Mouse (Mus musculus) liver, embryonic 14.5 days (tissue): ENCODE data around the gene D430041D05Rik. TPM values are rescaled to one million over a fixed set of nuclear protein-coding genes. Genes with fewer than 3 reads are reported as not detected.

Source experiments
- ATAC-seq: fragments of 200-750 bp; cut with Nextera tagmentation; 2 replicates; pipeline ENCODE4 v1.8.0; 2017; ENCODE audit warnings: moderate number of reproducible peaks, mild to moderate bottlenecking, moderate library complexity; ENCODE audit not compliant: insufficient read depth
- DNase-seq, 3 experiments: peaks; one replicate each; pipeline ENCODE4 v3.0.0-alpha.2; 2012 to 2013; ENCODE audit warnings: low read depth in 3 of 3, low spot score in 3 of 3
- H3K27ac ChIP-seq: fragments of 300-500 bp; sonication (generic); 2 replicates; pipeline ENCODE4 v1.5.1; 2014; ENCODE audit warnings: moderate library complexity, mild to moderate bottlenecking, control low read depth, inconsistent platforms
- H3K27me3 ChIP-seq: fragments of 300-500 bp; sonication (generic); 2 replicates; pipeline ENCODE4 v1.6.1; 2014; ENCODE audit warnings: mild to moderate bottlenecking, low read length, moderate library complexity; ENCODE audit not compliant: control insufficient read depth, insufficient read depth
- H3K36me3 ChIP-seq: fragments of 300-500 bp; sonication (generic); replicated peaks from 2 replicates; pipeline ENCODE4 v1.6.1; 2014; ENCODE audit warnings: low read depth; ENCODE audit not compliant: control insufficient read depth, insufficient read depth
- H3K4me1 ChIP-seq, 2 experiments: fragments of 200-500 bp in 1 of 2; fragments of 300-500 bp in 1 of 2; sonication (generic) in 1 of 2; replicated peaks; 2 replicates each; pipeline ENCODE4 v1.6.1; 2012 to 2014; ENCODE audit warnings: antibody characterized with exemption in 1 of 2, inconsistent platforms in 1 of 2, low read length in 1 of 2; ENCODE audit not compliant: control insufficient read depth in 2 of 2, insufficient read depth in 2 of 2
- H3K4me2 ChIP-seq: fragments of 300-500 bp; sonication (generic); 2 replicates; pipeline ENCODE4 v1.6.1; 2014; ENCODE audit warnings: low read depth, mild to moderate bottlenecking, control low read depth, moderate library complexity
- H3K4me3 ChIP-seq, 2 experiments: fragments of 200-500 bp in 1 of 2; fragments of 300-500 bp in 1 of 2; sonication (generic) in 1 of 2; 2 replicates each; pipeline ENCODE4 v1.5.1; 2012 to 2014; ENCODE audit warnings: low read depth in 2 of 2, low read length in 2 of 2, mild to moderate bottlenecking in 2 of 2, control low read depth in 1 of 2, inconsistent platforms in 1 of 2, moderate library complexity in 1 of 2; ENCODE audit not compliant: insufficient read depth in 1 of 2
- H3K9ac ChIP-seq: fragments of 300-500 bp; sonication (generic); replicated peaks from 2 replicates; pipeline ENCODE4 v1.6.1; 2014; ENCODE audit warnings: mild to moderate bottlenecking, control low read depth, moderate library complexity
- H3K9me3 ChIP-seq: fragments of 300-500 bp; sonication (generic); 2 replicates; pipeline ENCODE4 v1.6.1; 2016; ENCODE audit warnings: low read length, mixed read lengths; ENCODE audit not compliant: control insufficient read depth
- CTCF ChIP-seq: IDR thresholded peaks from 2 replicates; pipeline ENCODE4 v1.5.1; 2016; ENCODE audit warnings: antibody characterized with exemption, low read depth, control low read depth
- EP300 ChIP-seq: IDR thresholded peaks from 2 replicates; pipeline ENCODE4 v1.6.1; 2016; ENCODE audit warnings: antibody characterized with exemption, low read depth
- WGBS: fragments of 180-500 bp; shearing (Covaris S2); extraction: QIAGEN DNeasy Blood & Tissue Kit; methylation state at CpG from one replicate; pipeline ENCODE4 v1.1.7; 2014; ENCODE audit not compliant: insufficient replicate concordance; 5-methylcytosine and 5-hydroxymethylcytosine counted together
- polyA plus RNA-seq, 2 experiments: library from polyadenylated mRNA; depleted of rRNA in 1 of 2; stranded (reverse) in 1 of 2; unstranded in 1 of 2; fragments of >200 nt; fragmentation: Nextera tagmentation in 1 of 2; extraction: Ambion mirVana in 1 of 2; gene quantifications; 2 replicates each; pipeline versions ENCODE4 v1.2.1 to v1.2.3; 2012 to 2014

D430041D05Rik gene
- polyA plus RNA-seq, 2 experiments = under 0.01 TPM; not detected in 1

DNA sequence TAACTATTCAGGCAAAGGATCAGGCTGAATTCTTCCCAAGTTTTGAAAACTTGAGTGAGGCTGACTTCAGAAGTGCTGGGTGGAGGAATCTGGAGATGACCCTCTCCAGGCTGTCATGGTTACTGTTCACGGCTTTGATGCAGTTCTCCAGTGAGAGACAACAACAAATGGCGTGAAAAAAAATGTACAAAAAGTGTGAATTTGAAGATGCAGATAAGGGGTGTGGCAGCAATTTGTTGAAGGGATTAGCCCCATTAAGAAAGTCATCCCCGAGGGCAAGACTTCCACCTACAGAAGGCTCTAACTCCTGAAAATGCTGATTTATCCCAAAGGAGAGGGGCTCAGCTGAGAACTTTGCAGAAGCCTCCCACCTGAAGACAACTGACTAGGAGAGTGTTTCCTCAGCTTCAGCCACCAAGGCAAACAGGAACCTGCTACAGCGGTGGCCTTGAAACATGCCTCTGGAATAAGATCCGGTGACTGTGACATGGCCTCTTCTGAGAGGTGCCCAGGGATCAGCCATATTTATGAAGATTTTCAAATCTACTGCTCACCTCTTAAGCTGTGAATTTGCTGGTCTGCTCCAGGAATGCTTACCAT, 227.5 kb downstream of the D430041D05Rik start:
- Histone ChIP-seq H3K36me3 (no peaks in the 10 kb centered on the region), H3K4me3 (no peak overlapping the region), H3K9me3 (no peaks in the 10 kb centered on the region), H3K27ac (no peak overlapping the region), H3K27me3 (no peaks in the 10 kb centered on the region), H3K4me1 (no peaks in the 10 kb centered on the region), H3K9ac (no peak overlapping the region), H3K4me2 (no peak overlapping the region)
- WGBS = 56% methylated on average over 5 of the region's 5 CpGs
- no peak for ATAC-seq
- TF ChIP-seq EP300 (no peak), CTCF (no peak)
- no peak for DNase-seq

DNA sequence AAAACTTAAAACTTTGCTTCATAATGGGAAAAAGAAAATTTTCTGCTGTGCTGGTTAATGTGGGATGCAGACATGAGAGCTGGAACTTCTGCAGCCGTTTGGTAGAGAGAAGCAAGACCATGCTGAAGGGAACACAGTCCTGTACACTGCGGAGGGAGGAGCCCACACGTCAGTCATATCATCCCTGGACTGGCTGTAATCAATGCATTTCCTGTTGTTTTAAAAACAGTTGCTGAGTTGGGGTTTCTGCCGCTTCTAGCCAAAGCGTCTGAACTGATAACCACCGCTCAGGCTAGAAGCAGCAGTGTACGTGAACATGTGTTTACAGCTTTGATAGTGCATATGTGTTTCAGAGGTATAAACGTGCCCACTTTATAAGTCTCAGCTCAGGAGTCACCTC, 231.2 kb downstream of the D430041D05Rik start:
- Histone ChIP-seq H3K4me2 (no peak overlapping the region), H3K4me3 (no peak overlapping the region), H3K4me1 (no peaks in the 10 kb centered on the region; a peak in 1 of 4 replicates), H3K9me3 (no peaks in the 10 kb centered on the region), H3K27me3 (no peaks in the 10 kb centered on the region), H3K27ac (no peak overlapping the region), H3K9ac (no peak overlapping the region), H3K36me3 (no peaks in the 10 kb centered on the region)
- TF ChIP-seq CTCF = no peak
- no peak for TF ChIP-seq EP300
- ATAC-seq (peak; percentile 21; the same call in 1 of the 2 replicates), DNase-seq (no peak)
- 13% methylated on average over 8 of the region's 8 CpGs for WGBS

- Histone ChIP-seq H3K9me3 (no peaks in the 10 kb centered on the region), H3K27ac (no peak overlapping the region), H3K27me3 (no peaks in the 10 kb centered on the region), H3K4me2 (no peak overlapping the region), H3K4me3 (no peak overlapping the region), H3K4me1 (no peaks in the 10 kb centered on the region; a peak in 1 of 4 replicates), H3K36me3 (no peaks in the 10 kb centered on the region), H3K9ac (no peak overlapping the region)
- WGBS = 19% methylated on average over 4 of the region's 4 CpGs
- no peak for DNase-seq
- no peak for TF ChIP-seq EP300
- TF ChIP-seq CTCF = no peak
- ATAC-seq = no peak
Observed at GRCm38 (mm10) chr2:104178251-104178650, 232.6 kb downstream of the D430041D05Rik start.

- H3K4me1 ChIP-seq = no peaks in the 10 kb centered on the region; a peak in 1 of 4 replicates
- no peak overlapping the region for H3K4me2 ChIP-seq
- 8% methylated on average over 13 of the region's 13 CpGs for WGBS
- no peaks in the 10 kb centered on the region for H3K9me3 ChIP-seq
- no peaks in the 10 kb centered on the region for H3K36me3 ChIP-seq
- no peak overlapping the region for H3K4me3 ChIP-seq
- no peak overlapping the region for H3K27ac ChIP-seq
- ATAC-seq = no peak
- TF ChIP-seq EP300 = no peak
- TF ChIP-seq CTCF = no peak
- DNase-seq = no peak
- H3K27me3 ChIP-seq = no peaks in the 10 kb centered on the region
- H3K9ac ChIP-seq = no peak overlapping the region
Observed at GRCm38 (mm10) chr2:104176979-104177704, 233.7 kb downstream of the D430041D05Rik start.

- no peak overlapping the region for H3K9ac ChIP-seq
- no peak for DNase-seq
Observed at GRCm38 (mm10) chr2:104176166-104176978, 234.4 kb downstream of the D430041D05Rik start.

More at GRCm38 (mm10) chr2:104176166-104176978, 234.4 kb downstream of the D430041D05Rik start:
- Histone ChIP-seq H3K27ac (no peak overlapping the region), H3K9me3 (no peaks in the 10 kb centered on the region), H3K4me3 (no peak overlapping the region), H3K4me1 (no peaks in the 10 kb centered on the region; a peak in 1 of 4 replicates), H3K36me3 (no peaks in the 10 kb centered on the region), H3K27me3 (no peaks in the 10 kb centered on the region), H3K4me2 (no peak overlapping the region)
- no peak for ATAC-seq
- WGBS = 48% methylated on average over 17 of the region's 17 CpGs
- no peak for TF ChIP-seq EP300
- TF ChIP-seq CTCF = no peak
